Mouse (Mus musculus): ENCODE measurements around the gene Bco2.

Gene Bco2

DNA sequence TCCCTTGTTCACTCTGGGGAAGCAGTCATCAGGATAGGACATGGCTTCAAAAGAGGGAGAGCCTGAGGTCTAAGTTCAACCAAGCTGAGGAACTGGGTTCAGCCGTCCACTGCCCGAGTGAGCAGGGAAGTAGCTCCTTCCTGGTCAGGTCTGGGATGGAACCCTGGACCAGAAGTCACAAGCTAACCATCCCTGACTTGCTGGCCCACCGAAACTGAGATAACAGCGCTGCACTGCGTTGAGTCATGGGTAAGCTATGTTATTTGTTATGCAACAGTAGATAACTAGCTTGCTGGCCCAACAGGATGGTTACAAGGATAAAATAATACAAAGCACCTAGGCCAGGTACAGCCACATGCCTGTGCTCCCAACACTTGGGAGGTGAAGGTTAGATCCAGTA, 39.5 kb downstream of the Bco2 start:
- no peak for DNase-seq

DNA sequence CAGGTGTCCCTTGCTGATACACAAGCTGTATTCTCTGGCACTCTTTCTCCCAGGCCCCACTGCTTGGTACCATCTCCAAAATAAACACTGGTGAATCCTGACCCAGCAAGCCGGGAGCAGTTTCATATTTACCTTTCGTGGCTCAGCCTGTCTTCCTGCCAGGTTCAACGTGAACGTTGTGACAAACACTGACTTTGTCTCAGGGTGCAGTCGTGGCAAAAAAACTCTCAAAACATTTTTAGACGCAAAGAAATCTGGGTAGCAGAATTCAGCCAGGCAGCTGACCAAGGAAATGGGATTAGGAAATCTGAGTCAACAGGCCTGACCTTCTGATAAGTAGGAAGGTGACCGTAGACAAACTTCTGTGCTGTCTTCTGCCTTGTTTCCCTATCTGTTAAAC, 47.4 kb downstream of the Bco2 start:
- DNase-seq, result no peak

DNA sequence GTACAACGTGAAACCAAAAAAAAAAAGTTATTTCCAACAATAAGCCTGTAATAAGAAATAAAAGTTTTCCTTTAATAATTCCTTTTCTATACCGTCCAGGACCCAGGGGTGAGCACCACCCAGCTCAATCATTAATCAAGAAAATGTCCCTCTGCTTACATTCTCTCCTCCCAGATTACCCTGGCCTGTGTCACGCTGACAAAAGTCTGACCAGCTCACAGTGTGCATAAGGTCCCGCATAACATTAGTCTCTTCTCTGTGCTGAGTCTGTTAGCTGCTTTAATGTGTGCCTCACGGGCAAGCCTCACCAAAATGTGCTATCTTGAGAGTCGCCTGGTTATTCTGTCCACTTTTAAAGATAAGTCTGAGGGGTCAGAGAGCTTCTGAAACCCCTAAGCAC, 49.6 kb downstream of the Bco2 start:
- no peak for DNase-seq

DNA sequence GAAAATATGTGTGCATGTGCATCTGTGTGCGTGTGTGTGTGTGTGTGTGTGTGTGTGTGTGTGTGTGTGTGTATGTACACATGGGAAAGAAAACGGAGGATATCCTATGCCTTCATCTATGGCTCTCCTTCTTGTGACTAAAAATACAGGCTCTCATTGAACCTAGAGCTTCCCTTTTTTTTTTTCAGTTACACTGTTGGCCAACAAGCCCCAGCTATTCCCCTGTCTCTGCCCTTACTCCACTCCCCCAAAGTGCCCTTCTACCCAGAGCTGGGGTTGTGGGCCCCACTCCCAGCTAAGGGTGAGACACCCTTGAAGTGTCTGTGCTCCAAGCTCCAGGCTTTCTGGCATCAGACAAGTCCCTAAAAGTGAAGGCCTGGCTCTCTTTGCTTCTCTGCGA, 52.0 kb downstream of the Bco2 start:
- no peak for DNase-seq

DNA sequence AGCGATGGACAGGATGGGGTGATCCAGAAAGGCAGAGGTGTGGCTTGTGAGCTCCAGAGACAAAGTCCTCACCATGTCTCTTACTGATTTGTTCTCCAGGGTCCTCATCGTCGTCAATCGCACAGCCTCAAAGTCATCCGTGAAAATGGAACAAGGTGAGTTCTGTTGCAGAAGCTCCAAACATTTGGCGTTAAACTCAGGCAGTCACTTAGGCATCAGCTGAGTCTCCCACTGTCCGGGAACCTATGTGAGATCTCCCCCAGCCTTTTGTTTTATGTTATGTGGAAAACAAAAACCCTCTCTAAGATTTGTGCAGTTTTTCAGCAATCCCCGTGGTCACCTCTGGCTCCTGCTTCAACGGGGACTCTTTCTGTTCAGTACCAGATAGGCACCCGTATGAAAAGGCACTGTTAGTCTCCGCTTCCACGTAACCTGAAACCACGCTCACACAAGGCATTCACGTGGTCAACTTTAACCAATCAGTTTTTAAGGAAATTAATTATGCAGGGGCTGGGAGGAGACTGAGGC, 53.9 kb downstream of the Bco2 start:
- no peak for DNase-seq

DNA sequence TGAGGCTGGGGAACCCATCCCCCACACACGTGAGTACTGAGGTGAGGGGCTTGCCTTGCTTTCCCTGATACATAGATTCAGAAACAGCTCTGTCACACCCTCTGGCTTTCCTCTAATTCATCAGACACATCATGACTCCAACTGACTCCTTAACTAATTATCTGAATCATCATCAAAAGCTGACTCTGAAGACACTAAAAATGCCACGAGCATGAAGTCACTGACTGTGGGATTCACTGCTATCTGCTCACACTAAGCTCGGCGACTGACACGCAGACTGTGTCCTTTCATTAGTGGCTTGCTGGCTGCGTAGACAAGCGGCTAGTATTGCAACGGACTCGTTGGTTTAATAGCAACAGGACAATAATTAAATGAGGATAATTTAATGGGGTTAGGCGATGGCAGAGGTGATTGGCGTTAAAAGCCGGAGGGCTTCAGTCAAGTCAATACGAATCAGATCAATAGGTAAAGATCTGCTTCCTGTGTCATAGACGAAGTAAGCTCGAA, 54.5 kb downstream of the Bco2 start:
- DNase-seq, result no peak

DNA sequence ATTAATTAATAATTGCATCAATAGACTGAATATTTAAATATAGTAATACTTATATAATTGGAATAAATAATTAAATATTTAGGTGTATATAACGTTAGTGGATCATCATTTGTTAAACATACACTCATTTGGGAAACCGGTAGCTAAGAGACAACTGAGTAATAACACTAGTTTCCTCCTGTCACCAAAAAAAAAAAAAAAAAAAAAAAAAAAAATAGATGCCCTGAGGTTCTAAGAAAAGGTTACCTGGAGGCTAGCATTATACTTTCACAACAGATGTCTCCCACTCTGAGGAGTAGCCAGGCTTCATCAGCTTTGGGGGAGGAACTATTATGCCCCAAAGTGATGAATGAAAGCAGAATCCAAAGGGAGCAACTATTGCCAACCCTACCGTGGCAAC, 55.2 kb downstream of the Bco2 start:
- DNase-seq, result no peak

DNA sequence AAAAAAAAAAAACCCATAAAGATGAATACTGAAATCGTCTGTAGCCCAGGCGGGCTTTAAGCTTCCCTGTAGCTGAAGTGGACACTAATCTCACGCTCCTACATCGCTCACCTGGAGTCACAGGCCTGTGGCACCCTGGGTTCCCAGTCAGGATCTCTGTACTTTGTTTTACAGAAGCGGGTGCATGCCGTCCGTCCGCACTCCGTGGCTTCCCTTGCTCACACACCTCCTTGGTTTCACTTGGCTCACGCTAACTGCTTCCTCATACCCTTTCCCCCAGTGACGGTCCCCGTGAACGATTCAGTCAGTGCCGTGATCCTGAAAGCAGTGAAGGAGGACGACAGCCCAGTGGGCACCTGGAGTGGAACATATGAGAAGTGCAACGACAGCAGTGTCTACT, 56.2 kb downstream of the Bco2 start:
- DNase-seq, result peak in 1 of 2 experiments; percentile 11

DNA sequence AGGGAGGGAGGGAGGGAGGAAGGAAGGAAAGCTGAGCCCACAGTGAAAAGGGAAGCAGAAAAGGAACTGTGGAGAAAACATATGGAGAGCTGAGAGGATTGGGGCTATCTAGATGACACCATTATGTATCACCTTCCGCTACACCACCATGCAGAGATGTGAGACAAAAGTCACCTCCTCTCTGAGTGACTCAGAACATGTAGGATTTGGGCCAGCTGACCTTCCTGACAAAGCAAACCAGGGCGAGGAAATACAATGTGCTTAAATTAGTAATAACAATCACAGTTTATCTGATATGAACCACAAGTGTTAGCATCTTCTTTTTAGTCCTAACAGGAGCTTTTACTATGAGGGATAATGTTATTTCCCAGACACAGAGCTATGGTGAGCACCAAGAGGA, 57.4 kb downstream of the Bco2 start:
- DNase-seq, result no peak

DNA sequence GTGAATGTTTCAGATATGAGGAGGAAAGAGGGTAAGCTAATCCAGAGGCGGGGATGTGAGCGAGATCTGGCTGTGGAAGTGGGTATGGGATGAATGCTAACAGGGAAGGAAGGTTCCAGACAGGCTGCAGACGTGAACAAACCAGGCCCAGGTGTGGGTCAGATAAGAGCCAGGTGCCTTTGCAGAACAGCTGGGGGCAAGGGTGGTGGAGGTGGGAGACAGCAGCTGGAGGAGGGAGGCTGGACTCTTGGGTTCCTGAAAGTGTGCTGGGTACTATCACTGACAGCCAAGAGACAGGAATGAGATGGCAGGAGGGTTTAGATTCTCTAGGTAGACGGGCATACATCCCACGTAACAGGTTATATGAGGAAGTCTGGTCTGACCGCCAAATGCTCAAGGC, 57.9 kb downstream of the Bco2 start:
- no peak for DNase-seq

DNA sequence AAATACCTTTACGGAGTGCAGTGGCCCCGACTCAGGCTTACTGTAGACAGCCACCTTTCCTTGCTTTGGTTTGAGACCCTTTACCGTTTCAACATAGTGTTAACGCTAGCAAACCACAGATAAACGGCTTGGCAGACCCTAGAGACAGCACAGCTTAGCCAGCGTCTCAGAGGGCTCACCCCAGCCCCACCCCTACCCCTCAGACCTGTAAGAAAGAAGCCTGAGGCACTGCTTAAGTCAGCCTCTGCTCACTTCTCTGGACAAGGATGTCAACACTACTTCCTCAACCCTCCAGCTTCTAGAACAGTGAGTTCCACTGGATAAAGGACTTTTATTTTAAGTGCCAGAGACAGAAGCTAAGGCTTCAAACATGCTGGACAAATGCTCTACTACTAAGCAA, 58.4 kb downstream of the Bco2 start:
- no peak for DNase-seq

DNA sequence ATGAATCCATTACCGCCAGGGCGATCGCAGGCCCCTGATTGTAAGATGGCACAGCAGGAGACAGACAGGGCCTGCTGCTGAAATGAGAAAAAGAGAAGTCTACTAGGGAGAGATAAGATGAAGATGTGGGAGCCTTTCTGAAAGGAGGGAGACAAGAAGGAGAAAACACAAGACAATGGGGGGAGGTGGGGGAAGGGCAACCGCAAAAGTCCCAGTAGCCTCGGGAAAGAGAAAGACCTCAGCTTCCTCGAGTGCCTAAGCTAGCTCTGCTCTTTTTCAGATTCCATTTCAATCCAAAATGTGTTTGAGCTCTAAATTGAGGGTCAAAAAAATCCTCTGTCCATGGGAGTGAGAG, 58.9 kb downstream of the Bco2 start:
- no peak for DNase-seq

DNA sequence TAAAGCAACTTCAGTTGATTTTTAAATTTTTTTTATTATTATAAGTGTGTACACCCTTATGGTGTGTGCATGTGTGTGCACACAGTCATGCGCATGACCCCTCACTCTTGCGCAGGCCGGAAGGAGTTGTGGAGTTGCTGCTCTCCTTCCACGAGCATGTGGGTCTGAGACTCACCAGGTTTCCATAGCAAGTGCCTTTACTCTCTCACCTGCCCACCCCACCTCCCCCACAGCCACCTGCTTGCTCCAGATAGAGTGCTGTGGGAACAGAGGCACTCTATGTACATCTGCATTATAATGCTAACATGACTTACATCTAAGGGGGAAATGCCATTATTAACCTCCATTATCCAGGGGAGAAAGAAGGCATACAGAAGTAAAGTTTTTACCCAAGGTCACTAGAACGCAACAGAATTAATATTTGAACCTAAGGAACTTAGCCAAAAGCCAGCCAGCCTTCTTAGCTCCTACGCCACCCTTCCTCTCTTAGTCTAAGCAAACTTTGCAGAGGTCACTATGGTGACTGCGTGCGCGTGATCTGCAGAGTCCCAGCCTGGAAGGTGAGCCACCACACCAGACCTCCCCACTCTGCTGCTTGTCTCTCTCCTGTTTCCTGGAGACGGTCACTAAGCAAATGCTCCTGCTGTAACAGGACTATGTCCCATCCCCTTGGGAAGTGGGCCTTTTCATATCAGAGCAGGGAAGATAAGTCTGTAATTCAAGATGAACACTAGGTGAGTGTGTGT, 59.4 kb downstream of the Bco2 start:
- no peak for DNase-seq

DNA sequence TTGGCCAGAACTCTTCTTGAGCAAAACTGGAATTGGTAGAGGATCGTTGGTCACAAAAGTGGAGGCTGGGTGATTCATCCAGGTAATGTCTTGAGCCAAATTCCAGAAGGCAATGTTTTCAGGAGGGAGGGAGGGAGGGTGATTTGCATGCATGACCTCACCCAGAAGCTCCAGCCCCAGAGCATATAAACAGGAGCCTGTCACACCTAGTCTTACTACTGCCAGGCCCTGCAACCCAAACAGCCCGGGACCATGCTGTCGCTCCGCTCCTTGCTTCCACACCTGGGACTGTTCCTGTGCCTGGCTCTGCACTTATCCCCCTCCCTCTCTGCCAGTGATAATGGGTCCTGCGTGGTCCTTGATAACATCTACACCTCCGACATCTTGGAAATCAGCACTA, 60.7 kb downstream of the Bco2 start, which contains the start of gene Plet1:
Plet1 (plus strand) TSS at position 215 of the 400 bp plus-strand sequence.
- no peak for DNase-seq

DNA sequence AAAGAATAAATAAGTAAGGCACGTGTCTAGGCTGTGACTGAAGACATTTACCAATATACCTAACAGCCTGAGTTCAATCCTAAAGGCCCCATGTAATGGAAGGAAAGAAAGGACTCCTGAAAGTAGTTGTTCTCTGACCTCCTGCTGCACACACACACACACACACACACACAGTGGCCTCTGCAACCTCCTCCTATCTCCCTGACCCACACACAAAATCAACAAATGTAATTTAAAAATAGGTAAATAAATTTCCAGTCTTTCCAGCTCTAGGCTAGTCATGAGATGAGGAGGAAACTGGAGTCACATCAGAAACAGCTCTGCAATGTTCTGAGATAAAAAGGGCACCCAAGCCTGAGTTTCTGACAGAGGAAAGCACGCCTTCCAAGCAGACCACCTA, 61.2 kb downstream of the Bco2 start:
- no peak for DNase-seq

DNA sequence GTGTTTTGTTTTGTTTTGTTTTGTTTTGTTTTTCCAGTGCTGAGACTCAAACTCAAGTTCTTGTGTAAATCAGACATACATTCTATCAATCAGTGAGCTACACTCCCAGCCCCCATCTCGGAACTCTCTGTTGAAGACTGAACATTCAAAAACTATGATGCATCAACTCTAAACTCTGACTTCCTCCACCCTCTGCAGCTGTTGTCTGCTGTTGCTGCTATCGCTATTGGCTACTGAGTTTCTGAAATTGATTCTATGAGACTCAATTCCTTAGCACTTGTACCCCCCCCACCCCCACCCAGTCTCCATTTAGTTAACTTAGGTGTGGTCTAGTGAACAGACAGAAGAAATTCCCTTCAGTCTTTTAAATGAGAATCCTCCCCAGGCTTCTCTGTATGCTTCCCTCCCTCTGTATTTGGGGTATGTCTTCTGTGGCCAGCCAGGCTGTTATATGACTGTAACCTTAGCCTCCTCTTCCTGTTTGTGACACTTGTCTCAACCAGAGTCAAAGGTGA, 63.4 kb downstream of the Bco2 start:
- DNase-seq, result no peak

DNA sequence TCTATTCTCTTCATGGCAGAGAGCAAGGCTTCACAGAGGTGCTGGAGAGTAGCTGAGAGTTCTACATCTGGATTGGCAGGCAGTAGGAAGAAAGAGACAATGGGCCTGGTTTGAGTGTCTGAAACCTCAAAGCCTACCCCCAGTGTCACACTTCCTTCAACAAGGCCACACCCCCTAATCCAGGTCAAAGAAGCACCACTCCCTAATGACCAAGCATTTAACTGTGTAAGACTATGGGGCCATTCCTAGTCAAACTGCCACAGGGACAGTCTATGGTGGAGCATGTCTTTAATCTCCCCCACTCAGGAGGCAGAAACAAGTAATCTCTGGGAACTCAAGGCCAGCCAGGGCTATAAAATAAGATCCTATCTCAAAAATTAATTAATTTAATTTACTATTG, 64.1 kb downstream of the Bco2 start:
- DNase-seq, result no peak

DNA sequence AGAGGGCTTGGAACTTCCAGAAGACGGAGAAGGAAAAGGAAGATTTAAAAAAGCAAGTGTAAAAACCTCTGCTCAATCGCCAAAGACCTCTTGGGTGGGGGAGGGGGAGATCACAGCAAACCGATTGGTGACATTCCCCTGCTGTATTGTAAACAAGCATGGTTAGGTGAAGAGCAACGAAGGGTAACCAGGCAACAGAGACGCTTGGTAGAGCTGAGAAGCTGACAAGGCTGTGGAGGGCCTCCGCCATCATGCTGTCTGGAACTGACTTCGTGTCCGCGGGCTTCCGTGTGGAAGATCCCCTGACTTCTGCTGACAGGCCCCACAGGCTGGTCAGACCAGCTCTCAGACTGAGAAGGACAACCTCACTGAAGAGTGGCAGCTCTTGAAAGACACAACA, 69.5 kb downstream of the Bco2 start:
- no peak for DNase-seq
